23 mouse cellular contexts compared by ENCODE assay signal in genomic region chr4:135900008-135900407, GRCm38 (mm10). TPM values are rescaled to one million over a fixed set of nuclear protein-coding genes. Genes with fewer than 3 reads are reported as not detected.
DNase-seq lines count a peak whose midpoint lies in the region; ATAC-seq lines count a peak whose summit lies in the region.
"Had no signal": no experiment of that assay in that cellular context is flagged by ENCODE, and none has a peak within 500 bp of the region (broad histone marks: within the 10 kb centered on the region; RNA-seq: fewer than 3 reads in every experiment).

No protein-coding gene starts in this region.

- peak; percentile 53 for DNase-seq in lung, postnatal 25 days (ENCODE audit: low spot score)
- DNase-seq in lung, postnatal 4 days, result no peak
- peak; percentile 43 to 69 for DNase-seq in spleen, postnatal 14 days (ENCODE audit: low spot score in 2 of 2)
- DNase-seq in embryo, embryonic 10.5 days (ENCODE audit: low spot score), result no peak
- DNase-seq in left cerebral cortex, postnatal 36 days (ENCODE audit: low spot score in 2 of 2), result no peak
- no peak for DNase-seq in layer of hippocampus, postnatal 36 days
- DNase-seq: adrenal gland, adult 2 months; adrenal gland, postnatal 36 days; cerebellum, adult 2 months; cerebellum, postnatal 25 days; gastrocnemius, adult 2 months; heart, postnatal 14 days; kidney, adult 18-20 months; kidney, postnatal 4 days; right cerebral cortex, adult 18-20 months; thymus, adult 2 months; thymus, postnatal 36 days had no signal

- ATAC-seq in monocyte, adult 5-6 weeks (replicated peaks; ENCODE audit: insufficient number of reproducible peaks, low FRiP score, low TSS enrichment, poor library complexity, severe bottlenecking), result 0 out of 2 replicates have a peak, but pooled peaks have one; percentile 9
- ATAC-seq: activated CD4-positive, CD25-positive, alpha-beta regulatory T cell, adult 4 months; forebrain, embryonic 14.5 days; hindbrain, embryonic 16.5 days; lung, postnatal 0 days; midbrain, embryonic 15.5 days had no signal

- intact Hi-C loops in left cerebral cortex, postnatal 36 days (cut with DNase I), result no loop called here

RNA-seq across cellular contexts. Expression of gene Cnr2, which starts 4.8 kb away (rescaled TPM):
- total RNA-seq in monocyte, adult 5-6 weeks (2017), result 12.0 to 23.7 TPM (median 19.9 TPM) in 3 replicates
- under 1 TPM; 0.12 to 0.14 TPM for total RNA-seq in left cerebral cortex, postnatal 36 days (2021)
- total RNA-seq in layer of hippocampus, postnatal 36 days (2021), result under 1 TPM in 1 of 2 experiments, not detected in 1; 0.15 TPM

RNA-seq across cellular contexts. Expression of gene Fuca1, which starts 20.5 kb away (rescaled TPM):
- total RNA-seq in monocyte, adult 5-6 weeks (2017), result 180 to 259 TPM (median 226 TPM) in 3 replicates
- 10 to 100 TPM; 31.7 to 40.0 TPM for total RNA-seq in left cerebral cortex, postnatal 36 days (2021)
- total RNA-seq in layer of hippocampus, postnatal 36 days (2021), result 10 to 100 TPM; 33.4 to 43.1 TPM

RNA-seq across cellular contexts. Expression of gene Pnrc2, which starts 26.4 kb away (rescaled TPM):
- 342 to 380 TPM (median 364 TPM) in 3 replicates for total RNA-seq in monocyte, adult 5-6 weeks (2017)
- total RNA-seq in left cerebral cortex, postnatal 36 days (2021), result 10 to 100 TPM; 41.2 to 44.6 TPM
- total RNA-seq in layer of hippocampus, postnatal 36 days (2021), result 10 to 100 TPM; 54.5 to 56.3 TPM

RNA-seq across cellular contexts. Expression of gene Srsf10, which starts 44.5 kb away (rescaled TPM):
- total RNA-seq in monocyte, adult 5-6 weeks (2017), result 233 to 426 TPM (median 303 TPM) in 3 replicates
- total RNA-seq in left cerebral cortex, postnatal 36 days (2021), result 10 to 100 TPM; 51.3 to 88.9 TPM
- 100 to 1,000 TPM in 1 of 2 experiments, 10 to 100 TPM in 1; 93.9 to 103 TPM for total RNA-seq in layer of hippocampus, postnatal 36 days (2021)

RNA-seq across cellular contexts. Expression of gene Hmgcl, which starts 46.2 kb away (rescaled TPM):
- total RNA-seq in monocyte, adult 5-6 weeks (2017), result 56.8 to 67.9 TPM (median 60.9 TPM) in 3 replicates
- total RNA-seq in left cerebral cortex, postnatal 36 days (2021), result 10 to 100 TPM; 28.9 to 30.6 TPM
- 10 to 100 TPM; 35.5 to 36.4 TPM for total RNA-seq in layer of hippocampus, postnatal 36 days (2021)

Comparison
In these comparisons a context has a peak if more than half of its experiments do, and no peak if none do; other contexts are left out.
1. DNase-seq: peak in lung, postnatal 25 days (single experiment) and spleen, postnatal 14 days (2 of 2); none in lung, postnatal 4 days (0 of 2), embryo, embryonic 10.5 days (single experiment), left cerebral cortex, postnatal 36 days (0 of 2) and layer of hippocampus, postnatal 36 days (0 of 2).
2. RNA of gene Cnr2, which starts 4.8 kb away (total RNA-seq): 12.0 to 23.7 TPM in monocyte, adult 5-6 weeks; 0.15 TPM in layer of hippocampus, postnatal 36 days and 0.12 to 0.14 TPM in left cerebral cortex, postnatal 36 days; every median in the first group is over 10 times any median in the second.